Mouse (Mus musculus) thymus, adult 2 months (tissue): ENCODE data around the gene Pik3r6.

Source experiments
- CTCF ChIP-seq: fragments of 200-500 bp; IDR thresholded peaks from 2 replicates; pipeline ENCODE4 v1.5.1; 2012; ENCODE audit warnings: mild to moderate bottlenecking, control low read depth, low read length, moderate library complexity, borderline replicate concordance; ENCODE audit not compliant: control insufficient read depth, poor library complexity, insufficient read depth; ENCODE audit errors: extremely low read depth
- POLR2A ChIP-seq: fragments of 200-500 bp; IDR thresholded peaks from 2 replicates; pipeline ENCODE4 v1.6.1; 2012; ENCODE audit warnings: mild to moderate bottlenecking, low read length, control low read depth, moderate library complexity; ENCODE audit not compliant: control insufficient read depth, poor library complexity, insufficient read depth; ENCODE audit errors: extremely low read depth

- TF ChIP-seq CTCF, result no peak
- no peak for TF ChIP-seq POLR2A
Measured at GRCm38 (mm10) chr11:68526441-68526840, 23.6 kb downstream of the Pik3r6 start.
